In the genomic region with DNA sequence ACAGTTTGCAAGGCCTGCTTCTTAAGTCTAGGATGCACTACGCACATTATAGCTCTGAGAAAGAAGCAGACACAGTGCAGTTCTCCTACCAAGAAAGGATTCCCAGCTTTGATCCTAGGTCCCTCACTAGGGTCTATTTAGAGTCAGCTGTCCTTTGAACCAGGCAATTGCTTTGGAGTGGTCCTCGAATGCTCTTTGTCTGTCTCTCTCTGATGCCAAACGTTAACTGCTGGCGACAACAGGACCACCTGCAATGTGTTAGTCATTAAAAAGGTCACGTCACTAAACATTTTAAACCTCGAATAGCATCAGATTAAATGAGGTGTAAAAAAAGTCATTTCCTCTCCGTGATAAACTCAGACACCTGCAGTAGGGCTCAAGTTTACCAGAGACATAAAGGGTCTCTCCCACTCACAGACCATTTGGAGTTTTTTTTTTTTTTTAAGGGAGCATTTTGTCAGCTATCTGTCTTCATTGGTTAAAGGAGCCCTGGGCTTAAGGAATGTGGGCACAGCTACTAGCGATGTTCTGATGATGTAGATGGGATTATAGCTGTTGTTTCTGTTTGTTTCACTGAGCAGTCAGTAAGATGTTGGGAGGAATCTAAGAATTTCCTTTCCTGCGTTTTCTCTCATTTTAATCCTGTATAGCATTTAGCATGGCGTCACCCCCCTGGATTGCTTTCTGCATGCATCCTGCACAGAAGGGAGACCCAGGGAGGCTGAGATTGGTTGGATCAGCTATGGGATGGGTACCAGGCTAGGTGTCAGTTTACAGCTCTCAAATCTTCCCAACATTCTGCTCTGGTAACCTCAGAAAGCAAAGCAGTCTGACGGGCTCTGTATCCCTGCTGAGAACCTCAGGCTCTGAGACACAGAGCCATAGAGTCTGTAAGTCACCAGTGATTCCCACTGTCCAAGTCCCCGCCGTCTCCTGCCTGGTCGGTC, we compare ENCODE assay signal across 17 mouse cellular contexts.
DNase-seq lines count a peak whose midpoint lies in the region; ATAC-seq lines count a peak whose summit lies in the region.
"Had no signal": no experiment of that assay in that cellular context is flagged by ENCODE, and none has a peak within 500 bp of the region (broad histone marks: within the 10 kb centered on the region; RNA-seq: fewer than 3 reads in every experiment).

No protein-coding gene starts in this region.

- 24% methylated on average over 14 of the region's 14 CpGs for WGBS in heart, embryonic 10.5 days
- 11% methylated on average over 14 of the region's 14 CpGs for WGBS in kidney, embryonic 15.5 days
- WGBS in embryonic facial prominence, embryonic 11.5 days = 22% methylated on average over 14 of the region's 14 CpGs

- H3K27ac ChIP-seq in heart, embryonic 10.5 days = no peak overlapping the region
- H3K27ac ChIP-seq in kidney, embryonic 15.5 days = peak overlapping the region; percentile 92
- no peak overlapping the region for H3K27ac ChIP-seq in embryonic facial prominence, embryonic 11.5 days (replicated peaks; ENCODE audit: low read depth, low read length)
- H3K27ac ChIP-seq: lung, embryonic 15.5 days; stomach, embryonic 15.5 days had no signal

- peak overlapping the region; percentile 29 for H3K4me3 ChIP-seq in heart, embryonic 10.5 days
- peak overlapping the region; percentile 15; the same call in 1 of the 2 replicates for H3K4me3 ChIP-seq in kidney, embryonic 15.5 days (replicated peaks)
- H3K4me3 ChIP-seq in embryonic facial prominence, embryonic 11.5 days (ENCODE audit: low read depth, low read length) = no peak overlapping the region
- H3K4me3 ChIP-seq: erythroblast, embryonic 14.5 days; lung, embryonic 15.5 days; stomach, embryonic 15.5 days had no signal

- H3K4me2 ChIP-seq in kidney, embryonic 15.5 days = peak overlapping the region; percentile 44
- no peak overlapping the region for H3K4me2 ChIP-seq in embryonic facial prominence, embryonic 11.5 days (ENCODE audit: low read depth, low read length)
- H3K4me2 ChIP-seq: lung, embryonic 15.5 days; stomach, embryonic 15.5 days had no signal

- 0 out of 2 replicates have a peak overlapping the region, but pooled peaks have one; percentile 7 for H3K9ac ChIP-seq in kidney, embryonic 15.5 days
- H3K9ac ChIP-seq in embryonic facial prominence, embryonic 11.5 days (replicated peaks; ENCODE audit: low read length) = peak overlapping the region; percentile 18; the same call in 1 of the 2 replicates
- H3K9ac ChIP-seq: lung, embryonic 15.5 days; stomach, embryonic 15.5 days had no signal

- H3K4me1 ChIP-seq in heart, embryonic 10.5 days = peaks cover 8% of the 10 kb centered on the region
- H3K4me1 ChIP-seq in kidney, embryonic 15.5 days = peaks cover 53% of the 10 kb centered on the region
- H3K4me1 ChIP-seq in embryonic facial prominence, embryonic 11.5 days (ENCODE audit: control insufficient read depth, insufficient read depth, low read length) = no peaks in the 10 kb centered on the region
- H3K4me1 ChIP-seq: lung, embryonic 15.5 days had no signal

- peak; percentile 78 for ATAC-seq in kidney, embryonic 15.5 days (replicated peaks; ENCODE audit: low FRiP score)
- no peak for ATAC-seq in embryonic facial prominence, embryonic 11.5 days (replicated peaks; ENCODE audit: insufficient number of reproducible peaks, low FRiP score, low TSS enrichment, low read depth)
- ATAC-seq in monocyte, adult 5-6 weeks (replicated peaks; ENCODE audit: insufficient number of reproducible peaks, low FRiP score, low TSS enrichment, poor library complexity, severe bottlenecking) = no peak

- H3K36me3 ChIP-seq in heart, embryonic 10.5 days = no peaks in the 10 kb centered on the region
- no peaks in the 10 kb centered on the region for H3K36me3 ChIP-seq in kidney, embryonic 15.5 days
- no peaks in the 10 kb centered on the region for H3K36me3 ChIP-seq in embryonic facial prominence, embryonic 11.5 days (replicated peaks; ENCODE audit: control insufficient read depth, insufficient read depth, low read depth, low read length)
- H3K36me3 ChIP-seq: lung, embryonic 15.5 days; stomach, embryonic 15.5 days had no signal

- no peaks in the 10 kb centered on the region for H3K27me3 ChIP-seq in heart, embryonic 10.5 days (ENCODE audit: insufficient read depth, poor library complexity, severe bottlenecking)
- peaks cover 14% of the 10 kb centered on the region; the same call in 1 of the 2 replicates for H3K27me3 ChIP-seq in kidney, embryonic 15.5 days
- H3K27me3 ChIP-seq in embryonic facial prominence, embryonic 11.5 days (ENCODE audit: control insufficient read depth, insufficient read depth, low read length) = no peaks in the 10 kb centered on the region
- H3K27me3 ChIP-seq: CH12.LX; lung, embryonic 15.5 days; stomach, embryonic 15.5 days had no signal

- no peak for DNase-seq in heart, embryonic 10.5 days (ENCODE audit: low spot score)
- DNase-seq in heart, adult 11 months = no peak
- no peak for DNase-seq in kidney, postnatal 14 days
- no peak for DNase-seq in embryonic facial prominence, embryonic 11.5 days (ENCODE audit: low spot score)
- peak; percentile 23 for DNase-seq in mesoderm, embryonic 11.5 days (ENCODE audit: low read depth, low spot score)
- DNase-seq in urinary bladder, postnatal 10 days (ENCODE audit: low spot score) = no peak
- DNase-seq: cerebellum, postnatal 25 days; gastrocnemius, postnatal 36 days; kidney, adult 11 months; left cerebral cortex, postnatal 4 days; thymus, postnatal 36 days had no signal

- H3K9me3 ChIP-seq in heart, embryonic 10.5 days = no peaks in the 10 kb centered on the region
- no peaks in the 10 kb centered on the region for H3K9me3 ChIP-seq in kidney, embryonic 15.5 days (replicated peaks)
- H3K9me3 ChIP-seq in embryonic facial prominence, embryonic 11.5 days (replicated peaks; ENCODE audit: control insufficient read depth, low read length) = no peaks in the 10 kb centered on the region
- H3K9me3 ChIP-seq: lung, embryonic 15.5 days; stomach, embryonic 15.5 days had no signal
